Mouse (Mus musculus) limb, embryonic 12.5 days (tissue): ENCODE measurements around the gene Fdxacb1. TPM values are rescaled to one million over a fixed set of nuclear protein-coding genes. Genes with fewer than 3 reads are reported as not detected.

ENCODE experiments used
- ATAC-seq: fragments of 200-750 bp; cut with Nextera tagmentation; 2 replicates; pipeline ENCODE4 v1.8.0; 2017; ENCODE audit warnings: low read depth, moderate TSS enrichment; ENCODE audit not compliant: insufficient number of reproducible peaks, insufficient read depth, low FRiP score, low TSS enrichment
- H3K27ac ChIP-seq: fragments of 300-500 bp; sonication (generic); 2 replicates; pipeline ENCODE4 v1.5.1; 2016; ENCODE audit warnings: mild to moderate bottlenecking, moderate library complexity
- H3K27me3 ChIP-seq: fragments of 300-500 bp; sonication (generic); 2 replicates; pipeline ENCODE4 v1.6.1; 2016; ENCODE audit warnings: mild to moderate bottlenecking, moderate library complexity
- H3K36me3 ChIP-seq: fragments of 300-500 bp; sonication (generic); 2 replicates; pipeline ENCODE4 v1.6.1; 2016; ENCODE audit warnings: mild to moderate bottlenecking, moderate library complexity
- H3K4me1 ChIP-seq: fragments of 300-500 bp; sonication (generic); replicated peaks from 2 replicates; pipeline ENCODE4 v1.6.1; 2016
- H3K4me2 ChIP-seq: fragments of 300-500 bp; sonication (generic); 2 replicates; pipeline ENCODE4 v1.6.1; 2016; ENCODE audit warnings: mild to moderate bottlenecking, moderate library complexity
- H3K4me3 ChIP-seq: fragments of 300-500 bp; sonication (generic); replicated peaks from 2 replicates; pipeline ENCODE4 v1.5.1; 2016; ENCODE audit warnings: mild to moderate bottlenecking
- H3K9ac ChIP-seq: fragments of 300-500 bp; sonication (generic); replicated peaks from 2 replicates; pipeline ENCODE4 v1.6.1; 2016; ENCODE audit warnings: mild to moderate bottlenecking, moderate library complexity
- H3K9me3 ChIP-seq: fragments of 300-500 bp; sonication (generic); 2 replicates; pipeline ENCODE4 v1.6.1; 2016; ENCODE audit warnings: mild to moderate bottlenecking, moderate library complexity
- WGBS: fragments of 180-500 bp; shearing (Covaris S2); methylation state at CpG from one replicate; pipeline ENCODE4 v1.1.7; 2016; 5-methylcytosine and 5-hydroxymethylcytosine counted together
- polyA plus RNA-seq: library from polyadenylated mRNA; unstranded; fragments of >200 nt; fragmentation: Nextera tagmentation; extraction: Ambion mirVana; gene quantifications from 2 replicates; pipeline ENCODE4 v1.2.1, GENCODE M21; 2016

The Fdxacb1 gene
- polyA plus RNA-seq, 1 experiment from 2014 or later: 10.9 TPM

- Histone ChIP-seq H3K4me1 (peaks cover 15% of the 10 kb centered on the region), H3K9ac (no peak overlapping the region), H3K27ac (no peak overlapping the region), H3K4me3 (no peak overlapping the region), H3K4me2 (no peak overlapping the region), H3K9me3 (no peaks in the 10 kb centered on the region), H3K36me3 (no peaks in the 10 kb centered on the region), H3K27me3 (peaks cover 12% of the 10 kb centered on the region)
- WGBS: 81% methylated on average over 6 of the region's 6 CpGs
- ATAC-seq: no peak
Measured at GRCm38 (mm10) chr9:50750706-50751105, 17.3 kb upstream of the Fdxacb1 start.

GRCm38 (mm10) chr9:50751323-50751722 lies 16.7 kb upstream of the Fdxacb1 start, which contains the start of gene Cryab:
TSS of gene Cryab (plus strand) at chr9:50751325.
- H3K4me3 ChIP-seq: no peak within 1 kb of the TSS
- no peak for ATAC-seq
- peaks cover 12% of the 10 kb centered on the region for H3K27me3 ChIP-seq
- no peak within 1 kb of the TSS for H3K9ac ChIP-seq
- no peak within 1 kb of the TSS for H3K27ac ChIP-seq
- no peaks in the 10 kb centered on the region for H3K9me3 ChIP-seq
- H3K4me1 ChIP-seq: peaks cover 9% of the 10 kb centered on the region
- WGBS: 69% methylated on average over 22 of the region's 22 CpGs
- no peaks in the 10 kb centered on the region for H3K36me3 ChIP-seq
- no peak within 1 kb of the TSS for H3K4me2 ChIP-seq

GRCm38 (mm10) chr9:50752054-50752602 lies 15.9 kb upstream of the Fdxacb1 start, which contains the start of gene Hspb2:
TSS of gene Hspb2 (minus strand) at chr9:50752354.
- peaks cover 5% of the 10 kb centered on the region for H3K4me1 ChIP-seq
- H3K27ac ChIP-seq: no peak within 1 kb of the TSS
- 66% methylated on average over 14 of the region's 14 CpGs for WGBS
- no peak within 1 kb of the TSS for H3K4me2 ChIP-seq
- H3K27me3 ChIP-seq: peaks cover 12% of the 10 kb centered on the region
- H3K9ac ChIP-seq: no peak within 1 kb of the TSS
- H3K9me3 ChIP-seq: no peaks in the 10 kb centered on the region
- peak; percentile 80 for ATAC-seq
- H3K36me3 ChIP-seq: no peaks in the 10 kb centered on the region
- no peak within 1 kb of the TSS for H3K4me3 ChIP-seq

GRCm38 (mm10) chr9:50752784-50753615 lies 15.0 kb upstream of the Fdxacb1 start:
- no peak overlapping the region for H3K4me2 ChIP-seq
- no peak overlapping the region for H3K27ac ChIP-seq
- no peaks in the 10 kb centered on the region for H3K9me3 ChIP-seq
- H3K4me3 ChIP-seq: no peak overlapping the region
- H3K27me3 ChIP-seq: peaks cover 12% of the 10 kb centered on the region
- no peak overlapping the region; the same call in 1 of the 2 replicates for H3K9ac ChIP-seq
- peaks cover 5% of the 10 kb centered on the region for H3K4me1 ChIP-seq
- ATAC-seq: peak; percentile 50; the same call in 1 of the 2 replicates
- no peaks in the 10 kb centered on the region for H3K36me3 ChIP-seq
- 69% methylated on average over 17 of the region's 17 CpGs for WGBS

- Histone ChIP-seq H3K4me3 (no peak overlapping the region), H3K9me3 (no peaks in the 10 kb centered on the region), H3K27me3 (peaks cover 12% of the 10 kb centered on the region), H3K27ac (no peak overlapping the region), H3K4me2 (no peak overlapping the region), H3K9ac (no peak overlapping the region), H3K4me1 (peaks cover 5% of the 10 kb centered on the region), H3K36me3 (no peaks in the 10 kb centered on the region)
- no peak for ATAC-seq
- 75% methylated on average over 7 of the region's 7 CpGs for WGBS
Measured at GRCm38 (mm10) chr9:50753947-50754346, 14.1 kb upstream of the Fdxacb1 start.

- peaks cover 9% of the 10 kb centered on the region for H3K27me3 ChIP-seq
- H3K4me1 ChIP-seq: peaks cover 5% of the 10 kb centered on the region
- H3K4me2 ChIP-seq: no peak overlapping the region
- WGBS: 60% methylated on average over 5 of the region's 5 CpGs
- no peaks in the 10 kb centered on the region for H3K9me3 ChIP-seq
- H3K36me3 ChIP-seq: no peaks in the 10 kb centered on the region
- no peak for ATAC-seq
- H3K9ac ChIP-seq: no peak overlapping the region
- no peak overlapping the region for H3K4me3 ChIP-seq
- no peak overlapping the region for H3K27ac ChIP-seq
Measured at GRCm38 (mm10) chr9:50756711-50757110, 11.3 kb upstream of the Fdxacb1 start.

GRCm38 (mm10) chr9:50761520-50762243 lies 6.4 kb upstream of the Fdxacb1 start:
- no peaks in the 10 kb centered on the region for H3K27me3 ChIP-seq
- H3K27ac ChIP-seq: no peak overlapping the region
- no peak for ATAC-seq
- no peaks in the 10 kb centered on the region for H3K4me1 ChIP-seq
- H3K4me2 ChIP-seq: no peak overlapping the region
- H3K4me3 ChIP-seq: no peak overlapping the region
- WGBS: 67% methylated on average over 6 of the region's 6 CpGs
- H3K36me3 ChIP-seq: no peaks in the 10 kb centered on the region
- no peak overlapping the region for H3K9ac ChIP-seq
- H3K9me3 ChIP-seq: no peaks in the 10 kb centered on the region

- H3K9ac ChIP-seq: no peak overlapping the region
Measured at GRCm38 (mm10) chr9:50763331-50763730, 4.7 kb upstream of the Fdxacb1 start.

GRCm38 (mm10) chr9:50767531-50768106 lies 417 bp upstream of the Fdxacb1 start:
- WGBS: 8% methylated on average over 17 of the region's 17 CpGs
- Histone ChIP-seq H3K4me3 (peak overlapping the region; percentile 64), H3K27ac (0 out of 2 replicates have a peak overlapping the region, but pooled peaks have one; percentile 59), H3K4me1 (peaks cover 8% of the 10 kb centered on the region), H3K27me3 (no peaks in the 10 kb centered on the region), H3K9me3 (no peaks in the 10 kb centered on the region), H3K4me2 (peak overlapping the region; percentile 68), H3K9ac (peak overlapping the region; percentile 67), H3K36me3 (no peaks in the 10 kb centered on the region; the same call in 1 of the 2 replicates)
- ATAC-seq: no peak; the same call in 1 of the 2 replicates

More at GRCm38 (mm10) chr9:50763331-50763730, 4.7 kb upstream of the Fdxacb1 start:
- H3K27ac ChIP-seq: no peak overlapping the region
- WGBS: 74% methylated on average over 1 of the region's 1 CpGs
- H3K4me3 ChIP-seq: no peak overlapping the region
- no peaks in the 10 kb centered on the region for H3K27me3 ChIP-seq
- H3K9me3 ChIP-seq: no peaks in the 10 kb centered on the region
- ATAC-seq: no peak
- H3K36me3 ChIP-seq: no peaks in the 10 kb centered on the region
- no peak overlapping the region for H3K4me2 ChIP-seq
- H3K4me1 ChIP-seq: peaks cover 4% of the 10 kb centered on the region

- H3K27ac ChIP-seq: no peak overlapping the region
- H3K4me2 ChIP-seq: no peak overlapping the region
- 79% methylated on average over 2 of the region's 2 CpGs for WGBS
- no peaks in the 10 kb centered on the region for H3K27me3 ChIP-seq
- ATAC-seq: no peak
- H3K36me3 ChIP-seq: no peaks in the 10 kb centered on the region; the same call in 1 of the 2 replicates
- no peak overlapping the region for H3K4me3 ChIP-seq
- no peaks in the 10 kb centered on the region for H3K9me3 ChIP-seq
- H3K9ac ChIP-seq: no peak overlapping the region
- peaks cover 12% of the 10 kb centered on the region for H3K4me1 ChIP-seq
Measured at GRCm38 (mm10) chr9:50770011-50770410, 2.0 kb downstream of the Fdxacb1 start.
